Mouse (Mus musculus): ENCODE measurements around the gene Afm. TPM values are rescaled to one million over a fixed set of nuclear protein-coding genes. Genes with fewer than 3 reads are reported as not detected.

Afm gene
- not detected for polyA plus RNA-seq (2012; fragmentation: generic; extraction: Trizol)

GRCm38 (mm10) chr5:90518356-90519100 is at the start of gene Afm:
Gene Afm, plus strand, starts transcription at chr5:90518932.
- Histone ChIP-seq H3K79me2 (ENCODE audit: control insufficient read depth, insufficient read depth) (no peaks in the 10 kb centered on the region), H3K36me3 (ENCODE audit: control insufficient read depth, insufficient read depth) (no peaks in the 10 kb centered on the region), H3K4me2 (ENCODE audit: low read depth) (no peak within 1 kb of the TSS), H3K4me3 (no peak within 1 kb of the TSS), H3ac (ENCODE audit: control insufficient read depth, insufficient read length) (no peak within 1 kb of the TSS), H3K27me3 (ENCODE audit: control insufficient read depth, insufficient read depth, insufficient read length) (peaks cover 5% of the 10 kb centered on the region)
- TF ChIP-seq TCF12 (IDR thresholded peaks at IDR 0.05; ENCODE audit: insufficient read depth, poor library complexity, severe bottlenecking) (no peak), REST (IDR thresholded peaks at IDR 0.05; ENCODE audit: insufficient read depth, insufficient read length) (no peak), POLR2A (IDR thresholded peaks at IDR 0.05; ENCODE audit: insufficient read length, low read depth) (no peak)

GRCm38 (mm10) chr5:90470836-90471235 is 47.9 kb upstream of the Afm start:
- Histone ChIP-seq H3K27me3 (ENCODE audit: control insufficient read depth, insufficient read depth, insufficient read length) (no peaks in the 10 kb centered on the region), H3K79me2 (ENCODE audit: control insufficient read depth, insufficient read depth) (no peaks in the 10 kb centered on the region), H3K4me3 (no peak overlapping the region), H3K4me2 (ENCODE audit: low read depth) (no peak overlapping the region), H3ac (ENCODE audit: control insufficient read depth, insufficient read length) (no peak overlapping the region), H3K36me3 (ENCODE audit: control insufficient read depth, insufficient read depth) (no peaks in the 10 kb centered on the region)
- TF ChIP-seq MYOD1 (IDR thresholded peaks at IDR 0.05; ENCODE audit: control insufficient read depth in 1 of 3, insufficient read length in 2 of 3, low read depth in 2 of 3) (no peak), POLR2AphosphoS2 (IDR thresholded peaks at IDR 0.05; ENCODE audit: insufficient read length, low read depth) (no peak), USF1 (IDR thresholded peaks at IDR 0.05; ENCODE audit: low read depth) (no peak), REST (IDR thresholded peaks at IDR 0.05; ENCODE audit: insufficient read depth, insufficient read length) (no peak), E2F4 (IDR thresholded peaks at IDR 0.05; ENCODE audit: insufficient read depth) (no peak), MAX (IDR thresholded peaks at IDR 0.05; ENCODE audit: low read depth) (no peak), TCF12 (IDR thresholded peaks at IDR 0.05; ENCODE audit: insufficient read depth, poor library complexity, severe bottlenecking) (no peak), SRF (IDR thresholded peaks at IDR 0.05; ENCODE audit: control insufficient read depth, insufficient read length, low read depth) (no peak), POLR2A (IDR thresholded peaks at IDR 0.05; ENCODE audit: insufficient read length, low read depth) (no peak), MYOG (IDR thresholded peaks at IDR 0.05; ENCODE audit: control insufficient read depth in 1 of 3, insufficient read depth in 1 of 3, insufficient read length in 2 of 3, low read depth in 2 of 3) (no peak), CEBPB (IDR thresholded peaks at IDR 0.05; ENCODE audit: insufficient read depth, poor library complexity, severe bottlenecking) (no peak), TCF3 (IDR thresholded peaks at IDR 0.05; ENCODE audit: insufficient read length, low read depth) (no peak)

- Histone ChIP-seq H3K79me2 (ENCODE audit: control insufficient read depth, insufficient read depth) (no peaks in the 10 kb centered on the region), H3K36me3 (ENCODE audit: control insufficient read depth, insufficient read depth) (no peaks in the 10 kb centered on the region), H3K4me3 (no peak overlapping the region), H3ac (ENCODE audit: control insufficient read depth, insufficient read length) (no peak overlapping the region), H3K4me2 (ENCODE audit: low read depth) (no peak overlapping the region), H3K27me3 (ENCODE audit: control insufficient read depth, insufficient read depth, insufficient read length) (no peaks in the 10 kb centered on the region)
- TF ChIP-seq MYOD1 (IDR thresholded peaks at IDR 0.05; ENCODE audit: control insufficient read depth in 1 of 3, insufficient read length in 2 of 3, low read depth in 2 of 3) (no peak), E2F4 (IDR thresholded peaks at IDR 0.05; ENCODE audit: insufficient read depth) (no peak)
These were observed 44.8 kb upstream of the Afm start for GRCm38 (mm10) chr5:90473902-90474301.

- H3K79me2 ChIP-seq (ENCODE audit: control insufficient read depth, insufficient read depth): no peaks in the 10 kb centered on the region
- no peaks in the 10 kb centered on the region for H3K27me3 ChIP-seq (ENCODE audit: control insufficient read depth, insufficient read depth, insufficient read length)
- no peak overlapping the region for H3K4me2 ChIP-seq (ENCODE audit: low read depth)
- H3K36me3 ChIP-seq (ENCODE audit: control insufficient read depth, insufficient read depth): no peaks in the 10 kb centered on the region
- TF ChIP-seq TCF12 (IDR thresholded peaks at IDR 0.05; ENCODE audit: insufficient read depth, poor library complexity, severe bottlenecking) (no peak), CEBPB (IDR thresholded peaks at IDR 0.05; ENCODE audit: insufficient read depth, poor library complexity, severe bottlenecking) (no peak), SRF (IDR thresholded peaks at IDR 0.05; ENCODE audit: control insufficient read depth, insufficient read length, low read depth) (no peak), MYOD1 (IDR thresholded peaks at IDR 0.05; ENCODE audit: control insufficient read depth in 1 of 3, insufficient read length in 2 of 3, low read depth in 2 of 3) (no peak), REST (IDR thresholded peaks at IDR 0.05; ENCODE audit: insufficient read depth, insufficient read length) (no peak)
- no peak overlapping the region for H3K4me3 ChIP-seq
- no peak overlapping the region for H3ac ChIP-seq (ENCODE audit: control insufficient read depth, insufficient read length)
These were observed 44.4 kb upstream of the Afm start for GRCm38 (mm10) chr5:90474369-90474768.

GRCm38 (mm10) chr5:90476741-90477140 is 42.0 kb upstream of the Afm start:
- Histone ChIP-seq H3K4me2 (ENCODE audit: low read depth) (no peak overlapping the region), H3K36me3 (ENCODE audit: control insufficient read depth, insufficient read depth) (no peaks in the 10 kb centered on the region), H3ac (ENCODE audit: control insufficient read depth, insufficient read length) (no peak overlapping the region), H3K79me2 (ENCODE audit: control insufficient read depth, insufficient read depth) (no peaks in the 10 kb centered on the region), H3K27me3 (ENCODE audit: control insufficient read depth, insufficient read depth, insufficient read length) (no peaks in the 10 kb centered on the region), H3K4me3 (no peak overlapping the region)
- no peak for TF ChIP-seq MAX (IDR thresholded peaks at IDR 0.05; ENCODE audit: low read depth)
- no peak for TF ChIP-seq MYOG (IDR thresholded peaks at IDR 0.05; ENCODE audit: control insufficient read depth in 1 of 3, insufficient read depth in 1 of 3, insufficient read length in 2 of 3, low read depth in 2 of 3)
- TF ChIP-seq E2F4 (IDR thresholded peaks at IDR 0.05; ENCODE audit: insufficient read depth): no peak
- no peak for TF ChIP-seq TCF12 (IDR thresholded peaks at IDR 0.05; ENCODE audit: insufficient read depth, poor library complexity, severe bottlenecking)
- no peak for TF ChIP-seq POLR2AphosphoS2 (IDR thresholded peaks at IDR 0.05; ENCODE audit: insufficient read length, low read depth)
- TF ChIP-seq USF1 (IDR thresholded peaks at IDR 0.05; ENCODE audit: low read depth): no peak
- TF ChIP-seq REST (IDR thresholded peaks at IDR 0.05; ENCODE audit: insufficient read depth, insufficient read length): no peak
- no peak for TF ChIP-seq POLR2A (IDR thresholded peaks at IDR 0.05; ENCODE audit: insufficient read length, low read depth)
- TF ChIP-seq TCF3 (IDR thresholded peaks at IDR 0.05; ENCODE audit: insufficient read length, low read depth): no peak
- no peak for TF ChIP-seq CEBPB (IDR thresholded peaks at IDR 0.05; ENCODE audit: insufficient read depth, poor library complexity, severe bottlenecking)
- no peak for TF ChIP-seq SRF (IDR thresholded peaks at IDR 0.05; ENCODE audit: control insufficient read depth, insufficient read length, low read depth)
- no peak for TF ChIP-seq MYOD1 (IDR thresholded peaks at IDR 0.05; ENCODE audit: control insufficient read depth in 1 of 3, insufficient read length in 2 of 3, low read depth in 2 of 3)
